Mouse (Mus musculus) cerebellum, adult 2 months (tissue): Measurements from ENCODE around the gene Shbg.

Experiments used
- CTCF ChIP-seq: fragments of 200-500 bp; IDR thresholded peaks from 2 replicates; pipeline ENCODE4 v1.5.1; 2011; ENCODE audit warnings: low read depth, mild to moderate bottlenecking, control low read depth, low read length, moderate library complexity, borderline replicate concordance; ENCODE audit not compliant: insufficient read depth
- POLR2A ChIP-seq: fragments of 200-500 bp; IDR thresholded peaks from 2 replicates; pipeline ENCODE4 v1.6.1; 2011; ENCODE audit warnings: low read length, control low read depth, borderline replicate concordance; ENCODE audit not compliant: insufficient read depth

GRCm38 (mm10) chr11:69663795-69664194 lies 46.1 kb upstream of the Shbg start:
- TF ChIP-seq POLR2A (no peak), CTCF (no peak)
